Mouse (Mus musculus) CH12.LX (cell line): ENCODE data around the gene Metap1. TPM values are rescaled to one million over a fixed set of nuclear protein-coding genes. Genes with fewer than 3 reads are reported as not detected.

Experiments used
- DNase-seq: peaks from one replicate; pipeline ENCODE4 v3.0.0-alpha.2; 2013; ENCODE audit errors: extremely low read depth
- H3K27ac ChIP-seq: 2 replicates; pipeline ENCODE4 v1.5.1; 2012; ENCODE audit warnings: low read depth, mild to moderate bottlenecking, control low read depth, moderate library complexity; ENCODE audit not compliant: insufficient read depth
- H3K27me3 ChIP-seq: replicated peaks from 2 replicates; pipeline ENCODE3; 2012; ENCODE audit warnings: inconsistent platforms
- H3K36me3 ChIP-seq, 2 experiments: replicated peaks in 1 of 2; 2 replicates each; pipeline versions ENCODE3 to v1.6.1; 2012; ENCODE audit warnings: inconsistent platforms in 1 of 2, low read length in 1 of 2, mild to moderate bottlenecking in 1 of 2, mixed read lengths in 1 of 2, moderate library complexity in 1 of 2; ENCODE audit not compliant: control insufficient read depth in 1 of 2, insufficient read depth in 1 of 2
- H3K4me1 ChIP-seq, 2 experiments: 2 replicates each; pipeline ENCODE4 v1.6.1; 2012; ENCODE audit warnings: inconsistent platforms in 1 of 2, moderate library complexity in 1 of 2; ENCODE audit not compliant: insufficient read depth in 2 of 2, control insufficient read depth in 1 of 2
- H3K4me2 ChIP-seq: 2 replicates; pipeline ENCODE4 v1.6.1; 2012; ENCODE audit warnings: low read depth, mild to moderate bottlenecking, control low read depth; ENCODE audit not compliant: poor library complexity, insufficient read depth, severe bottlenecking
- H3K4me3 ChIP-seq, 3 experiments: fragments of 150-350 bp in 1 of 3; sonication (generic) in 1 of 3; replicated peaks in 1 of 3; 2 replicates each; pipeline versions ENCODE3 to v1.5.1; 2011 to 2012; ENCODE audit warnings: low read depth in 2 of 3, low read length in 2 of 3, mild to moderate bottlenecking in 2 of 3, moderate library complexity in 2 of 3, control low read depth in 1 of 3, improper control_type of control experiment in 1 of 3, inconsistent platforms in 1 of 3, mixed read lengths in 1 of 3; ENCODE audit not compliant: poor library complexity in 1 of 3
- H3K79me2 ChIP-seq: replicated peaks from 2 replicates; pipeline ENCODE4 v1.6.1; 2012; ENCODE audit warnings: mild to moderate bottlenecking, moderate library complexity; ENCODE audit not compliant: control insufficient read depth, poor library complexity, insufficient read depth, severe bottlenecking; ENCODE audit errors: extremely low read depth
- H3K9ac ChIP-seq: 2 replicates; pipeline ENCODE4 v1.6.1; 2012; ENCODE audit warnings: low read depth, mild to moderate bottlenecking, control low read depth, moderate library complexity; ENCODE audit not compliant: insufficient read depth
- H3K9me3 ChIP-seq: replicated peaks from 2 replicates; pipeline ENCODE3; 2012; ENCODE audit warnings: low read length, inconsistent platforms, mixed read lengths
- CTCF ChIP-seq, 2 experiments: IDR thresholded peaks in 1 of 2; conservative IDR thresholded peaks in 1 of 2; 2 replicates each; pipeline ENCODE4 v1.5.1; 2011 to 2012; ENCODE audit warnings: low read depth in 2 of 2, low read length in 2 of 2, improper control_type of control experiment in 1 of 2, inconsistent platforms in 1 of 2, mild to moderate bottlenecking in 1 of 2, moderate library complexity in 1 of 2
- E2F4 ChIP-seq: IDR thresholded peaks from 2 replicates; pipeline ENCODE4 v1.6.1; 2011; ENCODE audit warnings: low read depth, low read length, improper control_type of control experiment; ENCODE audit not compliant: insufficient replicate concordance
- ELF1 ChIP-seq: IDR thresholded peaks from 2 replicates; pipeline ENCODE4 v1.6.1; 2014; ENCODE audit warnings: low read depth, mild to moderate bottlenecking, inconsistent platforms, low read length, improper control_type of control experiment
- JUN ChIP-seq: IDR thresholded peaks from 2 replicates; pipeline ENCODE4 v1.6.1; 2011; ENCODE audit warnings: low read depth, mild to moderate bottlenecking, low read length, improper control_type of control experiment, moderate library complexity; ENCODE audit not compliant: insufficient read depth
- JUND ChIP-seq: conservative IDR thresholded peaks from 2 replicates; pipeline ENCODE4 v1.6.1; 2011; ENCODE audit warnings: low read depth, low read length, improper control_type of control experiment
- MAFK ChIP-seq: IDR thresholded peaks from 2 replicates; pipeline ENCODE4 v1.6.1; 2011; ENCODE audit warnings: low read length, improper control_type of control experiment; ENCODE audit not compliant: insufficient replicate concordance
- MAZ ChIP-seq: IDR thresholded peaks from 2 replicates; pipeline ENCODE4 v1.6.1; 2012; ENCODE audit warnings: low read depth, mild to moderate bottlenecking, inconsistent platforms, low read length, improper control_type of control experiment, moderate library complexity
- MXI1 ChIP-seq: IDR thresholded peaks from 2 replicates; pipeline ENCODE4 v1.6.1; 2011; ENCODE audit warnings: mild to moderate bottlenecking, low read depth, low read length, improper control_type of control experiment
- MYC ChIP-seq: IDR thresholded peaks from 2 replicates; pipeline ENCODE4 v1.6.1; 2011; ENCODE audit warnings: low read depth, mild to moderate bottlenecking, improper control_type of control experiment, low read length
- NELFE ChIP-seq: IDR thresholded peaks from 2 replicates; pipeline ENCODE4 v1.6.1; 2011; ENCODE audit warnings: low read depth, low read length, improper control_type of control experiment
- RAD21 ChIP-seq: IDR thresholded peaks from 2 replicates; pipeline ENCODE4 v1.6.1; 2011; ENCODE audit warnings: low read depth, mild to moderate bottlenecking, low read length, improper control_type of control experiment, moderate library complexity
- SIN3A ChIP-seq: IDR thresholded peaks from 2 replicates; pipeline ENCODE4 v1.6.1; 2012; ENCODE audit warnings: low read length, improper control_type of control experiment, inconsistent platforms
- SMC3 ChIP-seq: IDR thresholded peaks from 2 replicates; pipeline ENCODE4 v1.6.1; 2011; ENCODE audit warnings: low read depth, low read length, improper control_type of control experiment
- TBP ChIP-seq: conservative IDR thresholded peaks from 2 replicates; pipeline ENCODE4 v1.6.1; 2011; ENCODE audit warnings: low read depth, low read length, improper control_type of control experiment
- ZC3H11A ChIP-seq: IDR thresholded peaks from 2 replicates; pipeline ENCODE4 v1.6.1; 2012; ENCODE audit warnings: low read depth, mild to moderate bottlenecking, inconsistent platforms, low read length, improper control_type of control experiment
- ZKSCAN1 ChIP-seq: IDR thresholded peaks from 2 replicates; pipeline ENCODE4 v1.6.1; 2012; ENCODE audit warnings: low read depth, inconsistent platforms, low read length, improper control_type of control experiment, borderline replicate concordance
- ZMIZ1 ChIP-seq: IDR thresholded peaks from 2 replicates; pipeline ENCODE4 v1.6.1; 2012; ENCODE audit warnings: low read depth, mild to moderate bottlenecking, inconsistent platforms, low read length, improper control_type of control experiment
- ZNF384 ChIP-seq: IDR thresholded peaks from 2 replicates; pipeline ENCODE4 v1.6.1; 2012; ENCODE audit warnings: low read depth, low read length, improper control_type of control experiment, inconsistent platforms
- dilution Hi-C: fragments of 300-500 bp; cut with MboI; formaldehyde crosslinking; loops from 2 replicates; pipeline ENCODE4 v1.14.3; 2020; ENCODE audit warnings: low sequenced_read_pairs; ENCODE audit not compliant: extremely low pct_unique_long_range_greater_than_20kb, extremely low pct_ligation_motif_present
- in situ Hi-C: fragments of 300-500 bp; cut with MboI; formaldehyde crosslinking; loops from 3 replicates; pipeline ENCODE4 v1.14.3; 2019; ENCODE audit warnings: low sequenced_read_pairs, low pct_ligation_motif_present, low pct_unique_long_range_greater_than_20kb, mixed read lengths
- polyA plus RNA-seq: library from polyadenylated mRNA; unstranded; fragments of >175 nt; gene quantifications from 2 replicates; pipeline ENCODE4 v1.2.1, GENCODE M21; 2012; ENCODE audit warnings: low read depth; ENCODE audit not compliant: insufficient read length
- total RNA-seq, 2 experiments: library from RNA; depleted of rRNA; stranded (reverse); fragments of 300-350 nt in 1 of 2; fragments of >200 nt in 1 of 2; gene quantifications; 2 replicates each; pipeline ENCODE4 v1.2.3; 2012 to 2014

The Metap1 gene
- total and polyA plus RNA-seq, 3 experiments, result 77.9 to 163 (median 143) TPM

DNA sequence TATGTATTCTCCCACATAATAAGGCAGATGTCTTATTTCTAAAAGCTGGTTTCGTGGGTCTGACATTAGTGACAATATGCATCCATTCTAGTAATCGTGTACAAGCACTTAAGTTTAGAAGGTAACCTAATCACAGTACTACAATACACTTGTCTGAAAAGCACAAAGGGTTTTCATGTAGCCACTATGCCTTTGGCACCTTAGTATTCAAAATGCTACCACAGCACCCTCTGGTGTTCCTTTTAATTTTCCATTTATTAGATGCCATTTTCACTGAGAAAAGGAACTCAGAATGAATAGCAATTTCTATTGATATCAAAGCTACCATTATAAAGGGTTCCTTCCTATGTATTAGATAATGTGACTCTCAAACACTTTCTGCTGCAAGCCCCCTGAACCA, 57.5 kb downstream of the Metap1 start:
- Histone ChIP-seq H3K9ac (no peak overlapping the region), H3K4me3 (no peak overlapping the region), H3K9me3 (peaks cover 7% of the 10 kb centered on the region), H3K36me3 (no peaks in the 10 kb centered on the region), H3K27me3 (no peaks in the 10 kb centered on the region), H3K4me2 (no peak overlapping the region), H3K4me1 (no peaks in the 10 kb centered on the region), H3K79me2 (no peaks in the 10 kb centered on the region), H3K27ac (no peak overlapping the region)
- peak; percentile 58 for DNase-seq
- TF ChIP-seq CTCF (conservative IDR thresholded peaks at IDR 0.05 in 1 of 2, IDR thresholded peaks at IDR 0.05 in 1 of 2; ENCODE audit: low read depth in 2 of 2, low read length in 2 of 2), result peak in 1 of 2 experiments; percentile 94; a peak in 3 of 4 replicates
- peak; percentile 98 for TF ChIP-seq RAD21
- no peak for TF ChIP-seq MAZ
- peak; percentile 90 for TF ChIP-seq SMC3
- TF ChIP-seq ZC3H11A, result peak; percentile 72; the same call in 1 of the 2 replicates
- dilution Hi-C loops, result no loop called here
- in situ Hi-C loops, result loop anchor here (10.0 to 25.0 kb wide), 4 partner anchors 207 to 645 kb away; partner anchors contain the start of gene 4930579F01Rik

- dilution Hi-C loops (no loop called here), in situ Hi-C loops (loop anchor here (10.0 to 25.0 kb wide), 4 partner anchors 206 to 643 kb away; partner anchors contain the start of gene 4930579F01Rik)
- TF ChIP-seq ZMIZ1 (no peak), ZKSCAN1 (no peak), TBP (no peak), NELFE (no peak), ELF1 (no peak), SIN3A (no peak), MAFK (no peak), MXI1 (no peak), MYC (no peak), JUND (no peak), JUN (no peak), ZNF384 (no peak), MAZ (no peak), E2F4 (no peak)
- DNase-seq, result no peak
- H3K36me3 ChIP-seq, result no peaks in the 10 kb centered on the region
- no peaks in the 10 kb centered on the region for H3K27me3 ChIP-seq
- H3K79me2 ChIP-seq, result no peaks in the 10 kb centered on the region
- H3K4me1 ChIP-seq, result no peaks in the 10 kb centered on the region
- H3K27ac ChIP-seq, result no peak overlapping the region
- no peak overlapping the region for H3K4me2 ChIP-seq
- no peak overlapping the region for H3K4me3 ChIP-seq
- H3K9me3 ChIP-seq, result no peaks in the 10 kb centered on the region
- H3K9ac ChIP-seq, result no peak overlapping the region
Observed at GRCm38 (mm10) chr3:138430360-138430976, 58.8 kb downstream of the Metap1 start.
